Mouse (Mus musculus) testis, postnatal 14 days (tissue): Measurements from ENCODE around the gene Nck2.
A peak's percentile ranks its signal among the peaks of the same experiment; 100 is the strongest.

Source experiments
- DNase-seq: peaks from one replicate; pipeline ENCODE4 v3.0.0; 2021; ENCODE audit warnings: low spot score

The Nck2 gene

DNA sequence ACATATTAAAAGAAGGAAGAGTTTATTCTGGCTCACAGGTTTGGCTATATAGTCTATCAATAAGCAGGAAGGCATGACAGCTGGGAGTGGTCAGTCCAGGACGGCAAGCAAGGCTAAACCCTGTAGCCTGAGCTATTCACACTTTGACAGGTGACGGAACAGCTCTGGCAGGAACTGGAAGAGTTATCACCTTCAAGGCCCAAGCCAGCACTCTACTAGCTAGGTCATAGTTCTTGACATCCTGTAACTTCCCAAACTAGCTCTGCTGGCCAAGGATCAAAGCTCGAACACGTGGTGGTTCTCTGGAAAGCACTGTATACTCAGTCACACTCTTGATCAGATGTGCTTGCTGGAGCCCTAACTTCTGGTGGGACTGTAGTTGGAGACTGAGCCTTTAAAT lies 10.5 kb upstream of the Nck2 start:
- no peak for DNase-seq

DNA sequence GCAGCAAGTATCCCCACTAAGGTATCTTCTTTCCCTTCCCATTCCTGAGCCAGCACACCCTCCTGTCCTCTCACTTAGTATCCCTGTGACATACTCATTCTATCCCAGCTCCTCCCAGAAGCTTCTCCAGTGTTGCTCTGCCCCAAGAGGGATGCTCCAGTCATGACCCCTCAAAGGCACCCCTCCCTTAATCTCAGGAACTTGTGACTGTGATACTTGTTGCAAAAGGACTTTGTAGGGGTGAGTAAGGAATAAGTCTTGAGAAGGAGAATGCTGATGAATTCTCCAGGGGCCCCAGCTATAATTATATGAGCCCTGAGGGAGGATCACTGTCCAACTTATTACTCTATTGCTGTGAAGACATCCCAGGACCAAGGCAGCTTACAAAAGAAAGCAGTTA lies 7.8 kb upstream of the Nck2 start:
- no peak for DNase-seq

DNA sequence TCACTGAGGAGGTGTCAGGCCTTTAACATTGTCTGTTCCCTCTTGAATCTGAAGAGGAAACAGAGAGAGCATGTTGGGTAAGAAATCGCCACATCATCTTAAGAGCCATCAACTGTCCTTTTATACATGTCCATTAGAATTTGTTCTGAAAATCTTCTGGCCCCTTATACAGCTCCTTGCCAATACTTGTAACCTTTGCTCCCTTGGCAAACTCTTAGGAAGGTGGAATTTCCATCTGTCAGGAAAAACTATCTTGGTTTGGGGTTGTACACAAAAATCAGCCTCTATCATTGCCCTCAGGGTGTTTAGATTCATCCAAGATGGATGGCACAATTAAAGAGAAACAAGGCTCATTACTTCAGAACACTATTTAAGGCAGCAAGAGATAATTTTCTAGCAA lies 5.1 kb upstream of the Nck2 start:
- no peak for DNase-seq

DNA sequence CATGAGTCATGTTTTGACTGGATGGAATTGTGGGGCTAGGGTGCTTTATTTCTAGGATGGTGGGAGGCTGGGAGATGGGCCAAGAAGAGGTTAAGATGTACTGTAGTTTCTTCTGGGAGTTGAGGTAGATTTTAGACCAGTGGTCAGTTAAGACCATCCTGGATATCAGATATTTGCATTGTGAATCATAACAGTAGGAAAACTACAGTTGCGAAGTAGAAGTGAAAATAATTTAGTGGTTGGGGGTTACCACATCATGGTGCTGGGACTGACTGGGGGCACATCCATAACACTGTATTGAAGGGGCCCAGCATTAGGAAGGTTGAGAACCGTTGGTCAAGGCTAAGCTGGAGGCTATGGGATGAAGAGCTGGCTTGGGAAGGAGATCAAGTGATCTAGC lies 1.8 kb upstream of the Nck2 start:
- no peak for DNase-seq

DNA sequence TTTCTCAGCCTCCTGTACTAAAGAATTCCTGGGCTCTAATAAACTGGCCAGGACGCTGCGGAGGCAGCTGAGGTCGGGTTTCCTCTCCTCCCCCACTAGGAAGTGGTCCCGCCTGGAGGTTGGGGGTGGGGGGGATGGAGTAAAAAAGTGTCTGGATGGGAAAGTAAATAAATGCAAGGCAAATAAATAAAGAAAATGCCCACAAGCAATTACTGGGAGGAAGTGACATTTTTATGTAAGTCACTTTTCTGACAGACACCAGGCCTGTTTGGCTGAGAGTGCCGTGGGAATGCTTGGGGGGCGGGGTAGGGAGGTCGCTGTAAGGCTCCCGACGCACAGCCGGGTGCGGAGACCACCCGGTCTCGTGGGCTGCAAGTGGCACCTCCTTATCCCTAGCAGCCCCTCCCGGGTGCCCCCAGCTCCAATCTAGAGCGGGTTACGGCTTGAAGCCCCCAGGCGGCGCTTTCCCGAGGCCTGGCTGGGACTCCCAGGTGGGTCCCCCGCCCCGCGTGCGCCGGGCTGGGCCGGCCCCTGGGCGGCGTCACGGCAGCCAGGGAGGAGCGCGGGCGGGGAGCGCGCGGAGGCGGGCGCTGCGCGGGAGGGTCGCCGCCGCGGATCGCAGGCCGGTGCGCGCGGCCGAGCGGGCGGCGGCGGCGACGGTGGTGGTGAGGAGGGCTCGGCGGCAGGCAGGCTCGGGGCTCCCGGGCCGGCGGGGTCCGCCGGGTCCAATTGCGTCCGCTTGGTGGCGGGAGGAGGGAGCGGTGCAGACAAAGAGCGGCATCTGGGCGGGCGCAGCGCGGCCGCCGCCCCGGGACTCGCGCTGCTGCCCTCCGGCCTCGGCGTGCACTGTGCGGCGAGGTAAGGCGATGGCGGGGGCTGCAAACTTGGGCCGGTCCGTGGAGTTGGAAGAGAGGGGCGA lies 1.1 kb downstream of the Nck2 start:
- DNase-seq, result peak; percentile 77

DNA sequence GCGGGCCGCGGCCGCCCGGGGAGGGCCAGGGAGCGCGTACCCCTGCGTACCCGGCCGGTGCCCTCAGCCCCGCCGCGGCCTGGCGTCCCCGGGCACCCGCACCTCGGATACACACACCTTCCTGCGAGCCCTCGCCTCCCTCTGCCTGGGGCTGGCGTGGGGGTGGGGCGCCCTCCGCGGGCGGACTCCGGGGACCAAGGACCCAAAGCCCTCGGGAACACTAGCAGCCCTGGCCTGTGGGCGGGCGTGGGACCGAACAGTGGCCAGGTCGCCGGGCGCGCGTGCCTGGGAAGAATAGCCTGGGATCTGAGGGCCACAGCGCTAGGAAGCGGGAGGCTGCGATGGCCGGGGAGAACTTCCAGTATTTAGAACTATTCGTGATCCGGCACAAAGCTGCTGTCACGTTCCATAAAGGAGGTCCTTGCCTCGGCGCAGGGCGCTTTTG lies 1.7 kb downstream of the Nck2 start:
- DNase-seq, result peak; percentile 62

DNA sequence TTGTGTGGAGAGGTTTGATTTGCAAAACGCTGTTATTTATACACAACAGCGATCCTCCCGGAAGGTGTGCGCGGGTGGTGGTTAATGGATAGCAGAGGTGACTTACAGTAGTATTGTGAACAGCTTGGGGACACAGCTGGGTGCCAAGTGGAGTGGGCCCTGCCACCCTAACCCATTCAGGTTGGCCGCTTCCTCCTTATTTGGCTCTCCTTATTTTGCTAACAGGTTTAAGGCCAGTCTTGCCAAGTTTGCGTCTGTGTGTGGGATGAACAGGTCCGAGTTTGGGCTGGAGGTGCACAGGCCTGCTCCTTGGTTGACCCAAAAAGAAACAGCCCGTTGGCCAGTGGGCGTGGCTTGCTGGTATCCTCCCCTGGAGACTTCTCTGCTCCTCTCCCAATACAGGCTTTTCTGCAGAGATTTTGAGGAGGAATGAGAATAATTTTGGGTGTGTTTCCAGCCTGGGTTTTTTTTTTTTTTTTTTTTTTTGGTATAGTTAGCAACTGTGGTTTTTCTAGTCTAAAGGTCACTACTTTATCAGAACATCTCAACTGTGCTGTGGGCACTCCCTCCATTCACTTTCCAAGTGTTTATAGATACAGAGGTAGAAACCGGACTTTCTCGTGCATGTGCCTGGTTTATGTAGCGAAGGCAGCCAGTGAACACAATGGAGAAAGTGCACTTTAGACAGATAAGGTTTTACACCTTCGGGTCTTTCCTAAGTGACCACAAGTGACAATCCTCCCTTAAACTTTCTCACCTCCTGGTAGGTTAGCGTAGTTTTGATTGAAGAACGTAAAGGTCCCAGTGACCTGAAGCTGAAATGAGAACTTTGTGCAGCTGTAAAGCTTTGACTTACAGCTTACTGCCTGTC lies 2.6 kb downstream of the Nck2 start:
- peak; percentile 43 for DNase-seq

DNA sequence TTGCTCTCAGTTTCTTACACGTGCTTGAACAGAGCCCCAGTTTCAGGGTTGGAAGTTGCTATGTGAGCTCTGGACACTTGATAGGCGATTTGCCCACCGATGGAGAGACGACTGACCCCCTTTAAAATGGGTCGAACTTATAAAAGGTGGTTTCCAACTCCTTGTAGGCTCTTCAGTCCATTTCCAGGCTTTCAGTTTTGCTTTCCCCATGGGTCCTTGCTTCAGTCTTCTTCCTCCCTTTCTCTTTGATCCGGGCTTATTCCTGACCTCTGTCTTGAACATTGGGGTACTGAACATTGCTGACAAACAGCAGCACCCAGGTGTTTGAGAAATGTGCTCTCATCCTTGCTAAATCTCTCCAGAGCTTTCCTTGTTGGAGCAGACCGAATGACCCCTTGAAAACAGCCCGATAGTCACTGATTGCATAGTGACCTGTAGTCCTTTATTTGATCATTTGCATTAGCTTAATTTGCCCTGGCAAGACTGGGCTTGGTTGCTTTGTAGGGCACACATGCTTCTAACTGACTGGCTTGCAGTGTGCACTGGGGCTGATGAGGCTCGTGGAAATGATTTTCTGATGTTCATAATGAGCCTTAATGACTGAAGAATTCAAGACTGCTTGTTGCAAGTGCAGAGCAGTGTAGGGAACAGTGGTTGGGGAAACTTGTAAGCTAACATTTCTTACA lies 3.4 kb downstream of the Nck2 start:
- DNase-seq, result no peak

DNA sequence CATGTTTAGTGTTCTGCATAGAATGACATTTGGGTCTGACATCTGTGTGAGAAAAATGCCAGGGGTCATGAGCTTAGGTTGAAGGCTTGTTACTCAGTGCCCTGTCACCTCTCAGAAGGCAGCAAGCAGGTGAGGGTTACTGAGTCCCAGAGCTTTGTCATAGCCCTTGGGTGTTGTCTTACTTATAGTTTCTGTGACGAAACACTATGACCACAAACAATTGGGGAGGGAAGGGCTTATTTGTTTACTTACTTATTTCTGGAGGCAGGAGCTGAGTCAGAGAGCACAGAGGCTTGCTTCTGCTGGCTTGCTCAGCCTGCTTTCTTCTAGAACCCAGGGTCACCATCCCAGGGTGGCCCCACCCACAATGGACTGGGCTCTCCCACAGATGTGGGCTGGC lies 6.4 kb downstream of the Nck2 start:
- DNase-seq, result no peak

DNA sequence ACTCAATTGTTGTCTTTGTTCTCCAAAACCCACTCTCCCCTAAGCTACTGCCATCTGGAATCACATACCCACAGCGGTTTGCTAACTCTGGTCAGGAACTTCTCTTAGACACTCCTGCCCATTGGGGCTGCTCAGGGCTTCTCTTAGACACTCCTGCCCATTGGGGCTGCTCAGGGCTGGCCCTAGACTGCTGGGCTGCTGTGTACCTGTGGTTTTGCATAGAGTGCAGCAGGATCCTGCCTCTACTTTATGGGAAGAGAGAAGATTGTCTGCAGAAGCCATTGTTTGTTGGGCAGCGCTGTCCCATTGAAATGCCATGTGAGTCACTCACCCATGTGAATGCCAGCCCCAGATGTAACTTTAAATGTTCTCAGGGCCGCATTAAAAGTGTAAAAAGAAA lies 9.3 kb downstream of the Nck2 start:
- DNase-seq, result no peak

DNA sequence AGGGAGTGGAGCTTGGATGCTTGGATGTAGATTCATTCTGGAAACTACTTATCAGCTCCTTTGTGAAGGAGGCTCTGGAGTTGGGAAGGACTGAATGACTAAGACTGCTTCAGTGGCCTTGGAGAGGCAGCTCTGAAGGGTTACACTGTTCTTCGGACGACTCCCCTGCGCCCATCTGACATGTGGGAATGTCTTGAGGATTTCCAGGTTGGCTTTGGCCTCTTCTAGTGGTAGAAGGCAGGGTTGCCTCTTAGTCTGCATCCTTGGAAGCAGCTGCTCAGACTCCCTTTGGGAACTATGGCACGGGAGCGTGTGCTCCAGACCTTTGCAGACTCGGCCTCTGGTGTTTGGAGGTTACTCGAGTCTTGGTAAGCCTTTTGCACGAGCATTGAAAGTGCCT lies 10.4 kb downstream of the Nck2 start:
- peak; percentile 77 for DNase-seq

DNA sequence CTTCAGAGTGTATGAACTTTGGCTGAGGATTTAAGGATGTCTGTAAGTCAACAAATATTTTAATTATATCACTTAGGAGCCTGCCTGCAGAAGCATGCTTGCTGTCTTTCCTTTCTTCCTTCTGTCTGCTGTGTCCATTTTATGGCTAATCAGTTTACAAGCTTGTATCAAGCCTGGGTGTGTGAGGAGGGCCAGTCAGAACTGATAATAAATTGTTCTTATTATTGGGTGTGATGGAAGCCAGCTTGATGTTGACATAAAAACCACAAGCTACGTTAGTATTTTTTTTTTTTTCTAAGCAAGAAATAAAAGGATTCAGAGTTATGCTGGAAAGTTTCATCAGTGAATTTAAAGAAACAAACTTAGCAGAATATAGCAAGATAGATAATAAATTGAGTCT lies 10.8 kb downstream of the Nck2 start:
- no peak for DNase-seq

DNA sequence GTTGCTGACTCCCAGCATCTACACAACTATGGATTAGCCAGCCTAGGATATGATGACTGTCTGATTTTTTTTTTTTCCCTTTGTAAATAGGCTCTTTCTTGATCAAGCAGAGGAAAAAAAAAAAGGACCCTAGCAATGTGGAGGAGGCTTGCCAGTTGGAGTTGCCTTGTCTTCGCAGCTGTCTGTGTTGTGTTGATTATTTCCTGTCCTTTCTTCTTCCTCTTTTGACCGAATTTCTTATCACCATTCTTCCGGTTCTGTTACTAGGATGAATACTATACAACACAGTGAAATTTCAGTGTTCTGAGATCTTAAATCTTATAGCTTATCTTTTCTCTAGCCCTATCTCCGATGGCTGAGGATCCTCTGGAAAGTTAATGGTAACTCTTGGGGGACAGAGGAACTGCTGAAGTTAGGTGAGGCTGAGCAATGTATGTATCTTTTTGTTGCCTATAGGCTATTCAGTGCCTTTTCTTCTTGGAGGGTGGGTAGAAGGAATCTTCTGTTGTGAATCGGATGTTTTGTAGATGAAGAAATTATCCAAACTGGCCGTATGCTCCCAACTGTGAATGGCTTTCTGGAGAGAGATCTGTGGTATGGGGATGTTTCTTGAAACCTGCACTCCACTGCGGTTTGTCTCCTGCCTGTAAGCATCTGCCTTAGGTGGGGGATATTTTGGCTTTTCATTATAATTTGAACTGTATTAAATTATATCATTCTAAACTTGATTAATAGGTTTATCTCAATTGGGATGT lies 12.8 kb downstream of the Nck2 start:
- no peak for DNase-seq

DNA sequence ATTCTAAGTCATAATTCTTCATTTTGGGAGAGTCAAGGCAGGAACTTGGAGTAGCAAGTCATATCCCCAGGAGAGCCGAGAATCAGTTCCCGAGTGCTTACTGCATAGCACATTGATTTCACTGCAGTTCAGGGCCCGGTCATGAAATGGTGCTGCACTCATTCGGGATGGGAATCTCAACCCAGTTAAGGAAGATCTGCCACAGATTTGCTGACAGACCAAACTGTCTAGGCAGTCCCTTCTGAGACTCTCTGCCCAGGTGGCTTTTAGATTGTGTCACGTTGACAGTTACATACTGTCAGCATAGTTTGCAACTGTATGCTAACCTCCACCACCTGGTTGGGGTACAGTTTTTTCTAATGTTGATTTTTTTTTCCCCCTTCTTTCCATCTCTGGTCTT lies 16.1 kb downstream of the Nck2 start:
- DNase-seq, result no peak

DNA sequence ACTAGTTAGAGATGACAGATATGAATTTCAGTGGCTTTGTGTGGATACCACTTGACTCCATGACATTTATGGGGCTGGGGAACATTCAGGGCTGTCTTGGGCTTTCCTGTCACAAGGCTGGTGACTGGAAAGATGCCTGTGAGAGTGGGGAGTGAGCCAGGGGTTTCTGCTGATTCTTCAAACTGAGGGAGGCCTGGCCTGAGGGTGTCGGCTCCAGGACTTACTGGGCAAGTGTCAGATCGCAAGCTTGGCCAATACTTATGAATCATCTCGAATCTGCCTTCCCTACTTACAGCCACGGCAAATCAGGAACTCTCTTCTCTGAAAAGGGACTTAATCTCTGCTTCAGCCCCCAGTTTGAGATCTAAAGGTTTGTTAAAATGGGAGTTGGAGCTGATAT lies 18.3 kb downstream of the Nck2 start:
- DNase-seq, result no peak

DNA sequence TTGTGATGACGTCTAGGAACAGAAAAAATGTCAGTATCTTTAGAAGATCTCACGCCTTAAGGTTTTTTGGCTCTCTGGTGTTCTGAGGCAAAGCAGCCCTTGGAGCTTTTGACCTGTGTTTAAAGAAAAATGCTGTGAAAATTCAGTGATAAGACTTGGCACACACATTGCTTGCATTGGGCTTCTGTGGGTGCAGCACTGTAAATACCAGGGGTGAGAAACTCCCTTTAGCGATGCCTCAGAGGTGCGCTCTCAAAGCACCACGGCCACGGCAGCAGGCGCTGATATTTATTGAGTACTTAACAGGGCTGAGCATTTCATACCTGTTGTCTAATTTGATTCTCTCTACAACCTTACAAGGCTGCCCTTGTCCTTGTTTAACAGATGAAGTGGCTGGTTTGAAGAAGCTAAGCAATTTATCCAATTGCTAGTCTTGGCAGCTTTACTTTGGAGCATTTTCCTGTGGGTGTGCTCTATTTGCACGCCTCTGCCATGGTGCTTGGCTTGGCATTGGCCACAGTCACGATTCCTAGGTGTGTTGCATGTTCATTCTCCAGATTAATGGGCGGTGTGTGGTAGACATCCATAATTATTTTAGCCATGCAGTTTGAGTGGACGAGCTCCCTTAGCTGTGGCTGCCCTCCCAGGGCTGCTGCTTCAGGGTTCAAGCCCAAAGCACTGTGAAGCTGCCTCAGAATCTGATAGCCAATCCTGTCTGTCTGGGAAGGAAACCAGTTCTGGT lies 19.7 kb downstream of the Nck2 start:
- DNase-seq, result no peak

DNA sequence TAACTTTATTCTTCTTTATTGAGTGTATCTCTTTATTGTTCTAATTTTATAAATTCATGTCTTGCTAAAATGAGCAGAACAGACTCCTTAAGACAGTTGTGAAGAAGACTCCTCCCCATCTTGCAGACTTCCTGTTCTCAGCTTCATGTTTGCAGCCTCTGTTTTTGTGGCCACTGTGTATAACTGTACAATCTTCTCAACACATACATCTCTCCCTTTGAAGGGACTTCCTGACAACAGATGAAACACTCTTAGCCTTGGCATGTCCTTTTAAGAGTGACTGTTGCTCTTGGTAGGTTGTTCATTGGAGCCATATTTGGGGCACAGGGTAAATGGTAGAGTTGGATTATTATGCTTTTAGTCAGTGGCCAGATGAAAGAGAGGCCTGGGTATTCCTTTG lies 20.6 kb downstream of the Nck2 start:
- no peak for DNase-seq

DNA sequence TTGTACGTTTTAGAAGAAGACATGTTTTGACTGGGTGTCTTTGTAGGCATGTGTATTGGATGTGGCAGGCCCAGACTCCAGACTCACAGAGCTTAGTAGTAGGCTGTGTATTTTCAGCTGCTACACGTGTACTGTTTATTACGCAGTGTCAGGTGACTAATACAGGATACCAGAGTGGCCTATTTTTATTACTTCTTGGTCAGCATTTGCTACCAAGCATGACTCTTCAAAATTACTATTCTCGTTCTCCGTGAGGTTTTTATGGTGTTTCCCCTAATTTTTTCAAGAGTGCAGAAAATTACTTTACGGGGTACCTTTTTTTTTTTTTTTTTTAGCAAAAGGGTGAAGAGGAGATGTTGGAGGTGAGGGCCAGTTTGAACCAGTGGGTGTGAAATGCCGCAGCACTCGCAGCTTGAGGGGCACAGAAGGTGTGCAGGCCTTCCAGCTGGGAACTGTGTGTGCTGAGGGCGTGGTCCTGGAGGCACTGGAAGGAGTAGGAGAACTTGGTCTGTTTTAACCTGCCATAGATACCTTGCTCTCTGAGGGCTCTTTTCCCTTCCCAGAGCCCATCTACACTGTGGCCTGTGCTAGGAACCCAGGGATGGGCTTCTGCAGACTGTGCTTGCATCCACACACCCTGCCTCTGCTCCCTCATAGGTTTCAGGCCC lies 21.7 kb downstream of the Nck2 start:
- no peak for DNase-seq

DNA sequence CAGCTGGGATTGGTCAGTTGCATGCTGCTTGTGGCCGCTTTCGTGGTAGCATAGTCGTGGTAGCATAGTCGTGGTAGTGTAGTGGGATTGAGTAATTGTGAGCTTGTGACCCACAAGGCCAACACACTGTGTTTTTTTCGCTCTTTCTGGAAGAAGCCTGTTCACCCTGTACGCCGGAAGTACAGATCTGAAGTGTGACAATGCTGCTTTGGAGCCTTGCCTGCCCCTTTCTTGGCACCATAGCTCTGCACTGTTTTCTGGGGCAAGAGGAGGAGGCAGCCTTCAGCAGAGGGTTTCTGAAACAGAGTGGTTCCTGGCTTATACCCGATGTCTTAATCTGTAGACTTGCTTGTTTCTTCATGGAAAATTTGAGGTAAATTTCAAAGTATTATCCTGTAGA lies 23.3 kb downstream of the Nck2 start:
- no peak for DNase-seq

DNA sequence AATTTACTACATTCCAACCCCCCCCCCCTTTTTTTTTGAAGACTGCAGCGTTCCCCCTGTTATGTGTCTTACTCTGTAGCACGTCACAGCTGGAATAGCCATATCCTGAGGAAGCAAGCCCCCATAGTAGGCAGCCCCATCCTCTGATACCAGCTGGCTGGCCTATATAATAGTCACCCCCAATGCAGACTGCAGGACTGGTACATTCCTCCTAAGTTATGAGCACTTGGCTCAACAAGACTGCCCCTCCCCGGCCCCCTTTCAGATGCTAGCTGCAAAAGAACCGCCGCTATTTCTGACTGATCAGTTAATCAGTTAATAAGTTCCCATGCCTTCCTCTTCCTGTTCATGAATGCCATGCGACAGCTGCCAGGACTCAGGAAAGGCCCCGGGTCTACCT lies 23.8 kb downstream of the Nck2 start:
- no peak for DNase-seq

DNA sequence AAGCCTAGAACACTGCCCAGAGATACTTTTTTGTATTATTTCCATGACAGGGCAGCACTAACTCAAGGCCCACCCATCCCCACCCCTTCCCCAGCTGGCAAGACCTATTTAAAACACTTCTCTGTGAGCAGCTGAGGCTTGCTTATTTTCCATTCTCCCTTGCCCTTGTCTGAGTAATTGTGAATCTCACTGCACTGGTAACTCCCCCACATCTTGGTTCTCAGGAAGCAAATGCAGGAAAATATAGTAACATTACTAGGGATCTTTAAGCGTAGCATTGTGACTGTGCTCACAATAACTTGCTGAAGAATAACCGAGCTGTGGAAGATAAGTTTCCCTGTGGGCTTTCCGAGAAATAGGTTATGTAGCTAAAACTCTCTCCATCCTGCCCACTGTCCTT lies 24.6 kb downstream of the Nck2 start:
- no peak for DNase-seq
